Mouse (Mus musculus) monocyte, adult 2 months (primary cell): ENCODE measurements around the gene Chst15.

ENCODE experiments used
- DNase-seq, 2 experiments: peaks; one replicate each; pipeline ENCODE4 v3.0.0; 2022; ENCODE audit warnings: low spot score in 2 of 2, low read depth in 1 of 2

Gene Chst15

DNA sequence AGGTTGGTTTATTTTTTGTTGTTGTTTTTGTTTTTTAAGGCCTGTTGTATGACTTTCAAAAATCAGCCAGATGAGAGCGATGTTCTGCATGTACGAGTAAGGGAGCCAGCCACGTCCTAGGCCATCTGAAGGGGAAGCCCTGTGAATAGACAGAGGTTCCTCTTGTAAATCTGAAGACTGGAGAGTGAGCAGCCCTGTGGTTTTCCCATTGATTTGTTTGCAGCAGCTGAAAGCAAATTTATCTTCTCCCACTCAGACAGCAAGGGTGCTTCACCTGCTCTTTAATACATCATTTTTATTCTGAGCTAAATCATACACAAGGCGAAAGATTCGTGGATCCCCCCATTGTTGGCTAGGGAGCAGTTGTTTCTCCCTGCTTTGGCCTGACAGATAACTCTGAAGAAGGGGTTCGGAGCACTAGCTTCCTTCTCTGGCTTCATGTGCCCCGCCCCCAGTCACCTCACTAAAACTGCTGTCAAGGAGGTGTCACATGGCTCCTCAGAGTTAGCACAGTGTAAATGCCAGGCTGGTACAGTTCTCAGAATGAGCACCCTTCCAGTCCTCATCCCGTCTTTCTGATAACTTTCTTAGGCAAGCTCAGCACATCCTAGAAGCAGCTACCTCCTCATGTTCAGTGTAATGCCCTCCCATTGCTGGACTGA lies 12.5 kb downstream of the Chst15 start:
- no peak for DNase-seq

DNA sequence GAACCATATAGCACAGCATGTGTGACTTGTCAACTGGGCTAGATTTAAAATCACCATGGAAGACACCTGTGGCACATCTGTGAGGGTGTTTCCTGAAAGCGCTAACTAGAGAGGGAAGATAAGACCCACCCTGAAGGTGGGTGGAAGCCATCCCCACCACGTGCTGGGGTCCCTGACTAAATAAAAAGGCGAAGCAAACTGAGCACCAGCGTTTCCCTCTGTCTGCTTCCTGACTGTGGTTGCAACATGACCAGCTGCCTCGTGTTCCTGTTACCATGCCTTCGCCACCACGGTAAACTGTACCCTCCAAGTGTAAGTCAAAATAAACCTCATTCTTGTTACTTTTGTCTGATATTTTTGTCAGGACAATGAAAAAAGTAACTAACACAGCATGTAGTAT lies 13.0 kb downstream of the Chst15 start:
- DNase-seq, result no peak

DNA sequence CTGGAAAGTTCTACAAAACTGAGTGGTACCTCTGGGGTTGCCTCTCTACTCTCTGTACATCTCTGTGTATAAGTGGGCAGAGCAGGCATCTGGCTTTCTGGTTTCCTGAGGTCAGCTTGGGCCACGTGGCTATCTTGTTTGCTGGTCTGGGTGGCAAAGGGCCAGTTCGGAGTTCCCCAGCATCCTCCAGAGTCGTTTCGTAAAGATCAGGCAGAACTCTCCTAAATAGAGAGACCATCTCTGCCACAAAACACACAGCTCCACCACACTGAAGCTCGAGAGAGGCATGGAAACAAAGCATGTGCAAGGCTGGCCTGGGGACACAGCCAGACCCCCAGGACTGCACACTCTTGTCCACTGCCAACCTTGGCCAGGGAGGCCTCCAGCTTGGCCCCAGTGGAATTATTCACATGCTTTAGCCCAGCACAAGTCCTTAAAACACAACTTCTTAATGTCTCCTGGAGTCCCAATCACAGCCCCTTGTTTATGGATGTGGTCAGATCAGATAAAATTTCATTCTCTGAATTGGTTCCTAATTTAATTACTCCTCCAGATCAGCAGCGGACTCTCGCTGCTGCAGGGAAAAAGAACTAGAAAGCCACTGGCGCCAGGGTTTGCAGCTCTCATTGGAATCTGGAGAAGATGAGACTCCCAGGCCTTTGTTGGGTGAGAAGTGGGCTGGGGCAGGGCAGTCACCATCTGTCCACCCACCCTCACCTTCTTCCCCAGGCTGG lies 14.4 kb downstream of the Chst15 start:
- DNase-seq, result no peak

DNA sequence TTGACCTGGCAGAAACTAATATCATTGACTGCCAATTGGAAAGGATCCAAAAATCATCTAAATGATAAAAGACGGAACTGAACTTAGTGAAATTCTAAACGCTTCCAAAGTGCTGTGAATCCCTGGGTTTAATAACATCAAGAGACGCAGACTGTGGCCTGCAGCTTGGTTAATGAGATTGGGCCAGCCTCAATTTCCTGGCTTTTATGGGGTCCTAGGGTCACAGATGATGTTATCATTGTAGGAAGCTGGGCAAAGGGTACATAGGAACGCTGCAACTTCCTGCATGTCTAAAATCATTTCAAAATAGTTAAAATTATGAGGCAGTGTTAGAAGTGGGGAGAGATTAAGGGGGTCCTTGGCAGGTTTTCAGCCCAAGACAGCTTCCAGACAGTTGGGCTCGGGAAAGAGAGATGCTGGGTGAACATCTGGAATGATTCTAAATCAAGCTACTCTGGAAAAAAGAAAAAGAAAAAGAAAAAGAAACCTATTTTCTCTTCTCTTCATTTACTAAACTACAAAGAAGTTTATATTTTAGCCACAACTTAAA lies 17.3 kb downstream of the Chst15 start:
- no peak for DNase-seq

DNA sequence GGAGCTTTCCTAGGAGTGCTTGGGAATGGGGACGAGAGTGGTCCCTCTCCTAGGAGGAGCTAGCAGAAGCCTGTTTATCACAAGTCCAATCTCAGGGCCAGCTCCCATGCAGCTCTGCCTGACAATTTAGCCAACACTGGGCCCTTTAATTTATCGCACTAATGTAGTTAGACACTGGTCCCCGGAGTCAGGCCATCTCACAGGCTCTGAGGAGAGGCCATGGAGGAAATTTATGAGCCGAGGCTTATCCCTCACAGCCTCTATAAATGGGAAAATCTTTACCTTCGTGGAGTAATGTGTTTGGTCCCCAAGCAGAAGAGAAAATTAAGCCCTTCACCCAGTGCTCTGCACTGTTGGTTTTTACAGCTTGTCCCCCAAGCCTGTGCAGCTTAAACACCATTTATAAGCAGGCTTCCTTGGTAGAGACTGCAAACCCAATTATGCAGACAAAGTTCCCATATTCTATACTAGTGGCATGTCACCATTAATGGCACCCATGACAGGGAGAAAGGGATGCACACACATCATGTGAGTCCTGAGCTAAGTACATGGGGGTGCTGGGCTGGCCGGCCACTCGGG lies 18.5 kb downstream of the Chst15 start:
- DNase-seq, result no peak

DNA sequence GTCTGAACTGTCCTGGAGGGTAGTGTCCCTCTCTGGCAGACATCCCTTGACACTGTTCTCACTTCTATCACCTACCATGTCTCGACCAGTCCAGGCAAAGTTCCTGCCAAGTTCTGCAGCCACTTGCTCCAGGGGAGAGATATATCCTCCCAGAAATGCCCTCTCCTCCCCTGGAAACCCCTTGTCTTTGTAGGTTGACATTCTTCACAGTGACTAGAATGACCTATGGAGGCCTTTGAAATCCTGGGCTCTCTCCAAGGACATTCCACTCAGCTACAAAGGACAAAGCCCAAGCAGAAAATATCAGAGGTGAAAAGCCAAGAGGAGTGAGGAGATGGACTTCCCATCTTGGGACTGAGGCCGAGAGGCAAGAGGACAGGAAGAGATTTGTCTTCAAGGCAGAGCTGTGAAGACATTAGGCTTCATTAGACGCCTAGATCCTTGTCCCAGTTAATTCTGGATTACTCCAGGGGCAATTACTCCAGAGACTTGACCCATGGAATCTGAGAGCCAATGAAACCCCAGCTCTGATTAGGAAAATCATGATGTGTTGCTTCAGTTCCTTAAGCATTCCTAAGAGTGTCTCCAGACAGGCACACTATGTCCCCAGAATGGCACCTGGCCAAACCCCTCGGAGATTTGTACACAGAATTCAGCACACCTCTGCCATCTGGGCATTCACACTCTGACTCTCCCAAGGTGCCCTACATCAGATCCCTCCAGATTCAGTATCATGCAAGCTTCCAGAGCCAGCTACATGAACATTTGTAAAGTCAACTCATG lies 20.2 kb downstream of the Chst15 start:
- no peak for DNase-seq

DNA sequence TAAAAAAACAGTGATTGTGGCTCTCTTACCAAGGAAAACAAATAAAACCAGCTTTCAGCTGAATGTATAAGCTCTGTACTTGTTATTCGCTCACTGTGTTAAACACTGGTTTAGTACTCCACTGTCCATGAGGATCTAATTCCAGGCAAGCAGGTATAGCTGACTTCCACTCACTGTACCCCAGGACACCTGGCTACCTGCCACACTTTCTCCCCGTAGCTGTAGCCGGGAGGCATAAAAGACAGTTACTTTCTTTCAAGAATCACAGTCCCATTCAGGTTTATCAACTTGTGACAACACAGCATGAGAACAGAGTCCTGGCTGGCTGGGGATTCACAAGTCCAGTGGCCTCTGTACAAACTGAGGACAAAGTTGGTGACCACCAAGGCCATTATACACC lies 20.9 kb downstream of the Chst15 start:
- no peak for DNase-seq

DNA sequence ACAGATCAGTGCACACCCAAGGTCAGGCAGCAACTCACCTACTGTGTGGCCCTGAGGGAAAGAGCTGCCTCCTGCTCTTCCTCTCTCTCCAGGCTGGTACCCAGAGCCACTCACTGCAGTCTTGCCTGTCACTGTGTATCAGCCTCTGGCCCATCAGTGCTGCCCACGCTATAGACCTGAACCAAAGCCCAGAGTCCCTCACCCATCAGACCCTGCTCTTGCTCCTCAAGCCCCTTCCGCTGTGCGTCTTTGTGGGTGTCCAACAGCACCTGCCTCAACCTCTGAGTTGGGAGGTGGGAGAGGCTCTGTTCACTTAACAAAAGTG lies 29.7 kb downstream of the Chst15 start:
- no peak for DNase-seq

DNA sequence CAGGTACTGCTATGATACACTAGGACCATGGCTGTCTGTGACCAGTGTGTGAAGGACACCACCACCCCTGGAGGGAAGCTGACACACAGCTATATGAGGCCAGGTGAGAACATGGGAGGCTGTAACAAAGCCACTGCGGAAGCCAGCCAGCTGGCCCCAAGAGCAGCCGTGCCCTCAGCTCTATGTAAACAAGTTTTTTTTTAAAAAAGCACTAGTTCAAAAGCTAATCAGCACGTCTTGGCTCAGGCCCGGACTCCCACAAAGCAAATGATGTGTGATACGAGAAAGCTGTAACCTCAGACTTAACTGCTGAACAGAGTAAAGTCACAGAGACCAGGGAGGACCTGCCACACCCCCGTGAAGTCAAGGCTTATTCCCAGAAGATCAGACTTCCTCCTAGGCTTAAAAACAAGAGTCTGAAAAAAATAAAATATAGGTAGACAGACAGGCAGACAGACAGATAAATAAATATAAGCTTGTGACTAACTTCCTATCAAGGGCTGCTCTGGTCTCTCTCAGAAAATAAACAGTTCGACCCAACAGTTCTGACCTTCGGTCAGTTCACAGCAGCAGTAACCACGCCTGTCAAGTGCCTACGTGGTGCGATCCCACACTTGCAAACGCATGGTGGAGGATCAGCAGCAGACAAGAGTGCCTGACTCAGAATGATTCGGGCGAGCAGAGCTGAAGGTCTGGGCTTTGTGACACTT lies 30.2 kb downstream of the Chst15 start:
- no peak for DNase-seq

DNA sequence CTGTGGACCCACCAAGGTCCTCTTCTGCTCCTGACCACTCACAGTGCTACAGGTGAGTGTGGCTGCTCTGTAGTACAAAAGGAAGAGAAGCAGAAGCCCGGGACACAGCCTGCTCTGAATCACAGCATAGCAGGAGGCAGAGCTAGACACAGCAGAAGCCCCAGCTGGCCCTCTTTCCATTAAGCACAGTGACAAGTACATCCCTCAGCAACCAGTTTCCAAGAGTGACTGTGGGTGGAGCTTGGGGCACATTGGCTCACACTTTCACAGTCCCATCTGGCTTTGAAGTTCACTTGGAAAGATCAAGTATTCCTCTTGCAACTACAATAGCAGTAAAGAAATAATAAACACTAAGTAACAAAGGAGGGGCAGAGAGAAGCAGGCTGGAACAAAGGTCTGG lies 32.2 kb downstream of the Chst15 start:
- DNase-seq, result no peak

DNA sequence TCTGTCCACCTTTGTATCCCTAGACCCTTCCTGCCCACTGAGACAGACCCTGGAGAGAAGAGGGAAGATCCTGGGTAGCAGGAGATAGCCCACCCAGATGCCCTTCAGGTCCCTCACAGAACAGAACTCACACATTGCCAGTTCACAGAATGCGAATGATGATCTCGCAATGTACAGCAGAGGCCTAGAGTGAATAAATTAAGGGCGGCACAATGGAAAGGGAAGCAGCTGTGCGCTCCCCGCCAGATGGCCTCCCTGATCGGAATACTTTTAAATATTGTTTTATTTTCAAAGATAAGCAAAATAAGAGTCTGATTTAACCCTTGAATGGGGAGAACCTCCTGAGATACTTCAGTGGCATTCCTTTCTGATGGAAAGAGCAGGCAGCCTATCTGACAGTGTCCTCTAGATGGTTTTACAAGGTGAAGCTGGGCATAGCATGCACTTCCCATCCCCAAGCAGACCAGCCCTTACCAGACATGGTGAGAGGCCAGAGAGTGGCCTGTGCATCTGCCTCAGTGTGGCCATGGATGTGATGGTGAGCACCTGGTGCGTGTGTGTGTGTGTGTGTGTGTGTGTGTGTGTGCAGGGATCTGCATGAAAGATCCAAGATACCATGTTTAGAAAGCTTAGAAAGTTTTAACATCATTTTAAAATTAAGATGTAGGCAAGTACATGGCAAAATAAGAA lies 32.8 kb downstream of the Chst15 start:
- DNase-seq, result no peak

DNA sequence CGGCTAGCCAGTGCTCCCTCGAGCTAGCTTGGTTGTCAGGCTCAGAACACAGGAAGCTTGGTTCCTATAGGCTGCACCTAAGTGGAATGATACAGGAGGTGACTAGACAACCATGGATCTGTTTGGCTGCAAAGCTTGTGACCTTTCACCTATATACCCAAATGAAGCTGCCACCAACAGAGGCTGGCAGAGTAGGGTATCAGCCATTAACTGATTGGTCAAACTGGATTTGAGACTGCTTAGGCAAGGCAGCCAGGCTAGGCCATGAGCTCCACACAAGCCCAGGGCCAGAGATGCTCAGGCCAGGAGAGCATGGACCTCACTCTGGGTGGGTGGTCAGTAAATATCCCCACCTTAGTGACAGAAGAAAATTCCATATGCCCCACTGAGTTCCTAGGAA lies 34.5 kb downstream of the Chst15 start:
- DNase-seq, result no peak

DNA sequence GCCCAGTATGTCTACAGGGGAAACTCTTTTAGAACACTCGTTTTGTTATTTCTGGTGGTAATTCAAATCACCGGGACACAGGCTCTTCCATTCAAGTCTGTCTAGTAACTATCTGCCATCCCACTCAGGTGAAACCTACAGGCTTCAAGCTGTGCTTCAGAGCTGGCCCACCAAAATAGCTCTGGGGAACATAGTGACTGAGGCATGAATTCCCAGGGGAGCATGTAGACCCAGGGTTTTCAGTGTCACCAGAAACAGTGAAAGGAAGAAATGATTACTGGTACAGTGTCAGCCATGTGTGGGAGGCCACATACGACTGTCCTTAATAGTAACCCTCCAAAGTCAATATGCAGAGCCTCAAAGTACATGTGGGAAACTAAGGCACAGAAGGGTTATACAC lies 34.9 kb downstream of the Chst15 start:
- no peak for DNase-seq

DNA sequence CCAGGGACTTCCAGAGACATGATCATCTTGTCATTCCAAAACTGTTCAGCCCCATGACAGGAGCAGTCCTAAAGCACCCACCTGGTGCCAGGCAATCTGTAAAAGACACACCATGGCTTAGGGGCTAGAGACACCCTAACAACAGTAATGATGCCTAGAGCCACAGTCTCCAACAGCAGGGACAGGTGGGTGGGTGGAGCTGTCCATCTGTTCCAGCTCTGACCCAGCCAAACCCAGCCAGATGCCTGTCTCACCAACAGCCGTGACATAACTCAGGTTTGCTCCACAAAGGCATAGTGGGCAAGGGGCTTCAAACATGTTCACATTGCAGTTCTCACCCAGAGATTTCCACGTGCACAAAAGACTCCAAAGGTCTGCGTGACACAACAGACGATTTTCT lies 35.3 kb downstream of the Chst15 start:
- no peak for DNase-seq

DNA sequence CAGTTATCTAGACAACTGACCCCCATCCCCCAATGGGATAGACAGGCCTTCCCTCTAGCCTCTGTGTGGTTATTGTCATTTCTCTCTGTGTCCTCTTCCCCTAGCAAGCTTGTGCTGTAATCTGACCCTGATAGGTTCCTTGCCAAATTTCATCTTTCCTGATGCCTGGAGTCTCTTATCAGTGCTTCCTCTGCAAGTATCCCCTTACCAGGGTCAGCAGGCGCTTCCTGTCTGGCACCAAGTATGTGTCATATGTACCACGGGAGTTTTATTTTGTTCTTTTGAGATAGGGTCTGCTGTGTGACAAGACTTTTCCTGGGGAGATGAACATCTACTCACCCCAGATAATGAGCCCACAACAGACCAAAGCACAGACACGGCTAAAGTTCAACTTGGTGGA lies 38.4 kb downstream of the Chst15 start:
- no peak for DNase-seq

DNA sequence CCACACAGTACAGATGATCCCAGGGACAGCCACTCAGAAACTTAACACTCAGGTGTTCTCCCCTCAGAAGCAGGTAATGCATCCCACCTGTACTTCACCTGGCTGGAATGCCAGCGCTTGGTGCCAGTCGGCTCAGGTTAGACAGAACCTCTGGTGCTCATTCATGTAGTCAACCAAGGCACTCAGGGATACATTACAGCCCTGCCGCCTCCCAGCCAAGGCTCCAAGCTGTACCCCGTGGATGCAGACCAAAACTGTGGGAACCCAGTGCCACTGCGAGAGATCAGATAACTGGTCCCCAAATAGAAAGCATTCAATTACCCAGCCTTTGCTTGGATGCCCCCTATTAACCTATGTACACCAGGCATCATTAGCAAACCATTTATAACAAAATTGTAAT lies 40.7 kb downstream of the Chst15 start:
- no peak for DNase-seq

DNA sequence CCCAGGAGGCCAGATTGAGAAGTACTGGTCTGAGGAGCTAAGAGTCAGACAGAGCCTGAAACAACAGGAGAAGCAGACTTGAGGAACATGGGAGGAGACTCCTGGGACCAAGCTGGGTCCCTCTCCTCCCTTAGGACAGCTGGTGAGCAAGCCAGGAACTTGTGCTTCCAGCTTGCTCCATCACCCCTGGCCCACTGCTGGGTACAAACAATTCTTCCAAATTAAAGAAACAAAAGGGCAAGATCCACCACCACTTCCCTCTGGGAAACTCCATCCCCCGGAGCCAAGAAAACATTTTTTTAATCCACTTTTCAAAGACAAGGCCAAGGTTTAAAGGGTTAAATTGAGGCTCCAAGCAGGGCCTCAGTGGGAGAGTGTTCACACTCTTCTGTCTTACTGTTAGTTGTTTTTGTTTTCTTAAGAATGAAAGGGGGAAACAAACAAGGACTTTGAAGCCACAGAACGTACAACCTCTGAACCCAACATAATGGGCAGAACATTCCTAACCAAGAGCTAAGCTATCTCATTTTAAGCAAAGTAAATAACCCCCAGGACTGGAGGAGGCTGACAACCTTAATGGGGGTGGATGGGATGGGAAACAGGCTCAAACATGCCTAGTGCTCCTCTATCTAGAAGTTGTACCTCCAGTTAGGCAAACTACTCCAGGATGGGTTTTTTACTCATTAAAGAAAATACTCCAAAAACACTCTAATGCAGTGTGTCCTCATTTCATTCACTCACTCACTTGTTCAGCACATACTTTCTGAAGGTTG lies 43.1 kb downstream of the Chst15 start:
- DNase-seq, result no peak

DNA sequence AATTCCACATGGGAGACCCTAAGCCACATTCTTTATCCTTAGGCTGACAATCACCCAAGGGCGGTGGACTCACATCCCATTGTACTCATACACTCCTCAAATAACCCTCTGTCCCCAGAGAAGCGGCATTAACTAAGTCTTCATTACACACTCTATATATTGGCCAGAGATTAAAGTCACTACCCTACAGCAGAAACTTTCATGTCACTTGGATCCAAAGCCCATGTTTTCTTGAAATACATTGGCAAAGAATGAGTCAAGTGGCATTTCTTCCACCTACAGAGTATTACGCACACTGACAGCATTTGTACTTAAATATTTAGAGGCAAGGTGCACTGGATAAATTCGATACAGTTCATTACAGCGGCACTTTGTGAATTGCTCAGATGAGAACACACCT lies 44.0 kb downstream of the Chst15 start:
- DNase-seq, result no peak

DNA sequence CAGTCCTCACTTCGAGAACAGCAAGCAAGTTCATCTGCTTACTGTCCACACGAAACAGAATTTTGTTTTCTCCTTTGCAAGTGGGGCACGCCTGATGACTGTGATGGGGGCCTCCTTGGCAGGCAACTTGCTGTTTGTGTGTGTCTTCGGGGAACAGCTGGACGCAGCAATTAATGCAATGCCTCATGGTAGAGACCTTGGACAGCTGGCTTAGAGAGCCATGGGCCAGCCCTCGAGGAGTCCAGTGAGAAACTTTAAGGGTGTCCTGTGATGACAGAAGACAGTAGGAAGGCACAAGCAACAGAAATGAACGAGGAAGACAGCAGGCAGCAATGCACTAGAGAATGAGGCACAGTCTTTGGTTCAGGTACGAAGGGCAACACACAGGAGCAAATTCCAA lies 46.7 kb downstream of the Chst15 start:
- no peak for DNase-seq

DNA sequence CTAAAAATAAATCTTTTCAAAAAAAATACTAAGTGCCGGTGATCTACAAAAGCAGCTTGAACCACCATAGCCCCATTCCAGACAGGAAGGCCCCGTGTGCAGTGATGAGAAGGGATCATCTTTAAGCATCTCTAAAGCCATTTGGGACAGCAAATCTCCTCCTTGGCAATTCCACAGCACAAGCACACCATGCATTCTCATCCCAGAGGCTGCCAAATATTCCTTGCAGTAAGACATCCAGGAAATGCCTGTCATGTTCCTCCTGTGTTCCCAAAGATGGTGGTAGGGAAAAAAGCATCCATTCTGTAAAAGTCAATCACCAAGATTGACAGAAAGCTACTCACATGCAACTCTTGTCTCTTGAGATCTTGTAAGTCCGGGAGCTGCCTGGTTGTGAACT lies 47.4 kb downstream of the Chst15 start:
- no peak for DNase-seq
